Mouse (Mus musculus): Measurements from ENCODE around the gene Zfp661. TPM values are rescaled to one million over a fixed set of nuclear protein-coding genes. Genes with fewer than 3 reads are reported as not detected.

Gene Zfp661
- total RNA-seq, 2 experiments from 2014 or later, result 1.7 to 2.4 TPM

DNA sequence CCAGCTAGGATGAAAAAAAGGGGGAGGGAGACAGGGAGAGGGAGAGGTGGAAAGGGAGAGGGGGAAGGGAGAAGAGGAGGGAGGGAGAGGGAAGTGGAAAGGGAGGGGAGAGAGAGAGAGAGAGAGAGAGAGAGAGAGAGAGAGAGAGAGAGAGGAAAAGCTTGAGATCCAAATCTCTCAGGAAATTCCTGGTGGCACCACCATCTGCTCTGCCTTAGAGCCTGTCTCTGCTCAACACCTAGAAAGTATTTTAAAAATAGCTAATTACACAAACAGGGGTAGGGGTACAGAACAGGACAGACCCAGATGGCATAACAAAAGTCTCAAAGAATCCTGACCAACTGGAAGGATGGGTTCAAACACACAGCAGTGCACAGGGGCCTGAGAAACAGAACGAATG lies 36.4 kb downstream of the Zfp661 start:
- DNase-seq, result no peak

GRCm38 (mm10) chr2:127549711-127550110 lies 37.2 kb downstream of the Zfp661 start:
- no peak for DNase-seq

DNA sequence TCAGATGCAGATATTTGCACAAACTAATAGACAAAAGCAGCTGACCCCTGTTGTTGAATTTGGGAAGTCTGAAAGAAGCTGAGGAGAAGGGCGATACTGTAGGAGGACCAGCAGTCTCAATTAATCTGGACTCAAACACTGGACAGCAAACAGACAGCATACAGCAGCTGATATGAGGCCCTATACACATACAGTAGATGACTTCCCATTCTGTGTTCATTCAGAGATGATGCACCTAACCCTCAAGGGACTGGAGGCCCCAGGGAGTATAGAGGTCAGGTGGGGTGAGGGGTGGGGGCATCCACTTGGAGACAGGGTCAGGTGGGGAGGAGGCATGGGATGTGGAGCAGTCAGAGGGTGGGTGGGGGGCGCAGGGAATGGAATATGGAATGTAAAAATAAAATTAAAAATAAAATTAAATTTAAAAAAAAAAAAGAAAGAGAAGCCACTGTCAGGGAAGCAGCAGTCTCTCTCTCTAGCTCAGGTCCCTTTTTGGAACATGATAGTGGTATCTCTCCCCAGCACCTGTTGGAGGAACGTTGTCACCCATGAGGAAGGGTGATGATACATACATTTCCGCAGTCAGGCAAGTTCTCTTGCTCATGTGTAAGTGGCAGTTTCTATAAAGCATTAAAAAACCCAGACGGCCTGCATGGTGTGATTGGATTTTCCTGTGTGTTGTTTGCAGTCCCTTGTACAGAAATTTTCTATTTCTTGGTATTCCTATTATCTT lies 38.4 kb downstream of the Zfp661 start:
- no peak for DNase-seq

- DNase-seq, result no peak
Measured at GRCm38 (mm10) chr2:127541697-127542096, 45.2 kb downstream of the Zfp661 start.

DNA sequence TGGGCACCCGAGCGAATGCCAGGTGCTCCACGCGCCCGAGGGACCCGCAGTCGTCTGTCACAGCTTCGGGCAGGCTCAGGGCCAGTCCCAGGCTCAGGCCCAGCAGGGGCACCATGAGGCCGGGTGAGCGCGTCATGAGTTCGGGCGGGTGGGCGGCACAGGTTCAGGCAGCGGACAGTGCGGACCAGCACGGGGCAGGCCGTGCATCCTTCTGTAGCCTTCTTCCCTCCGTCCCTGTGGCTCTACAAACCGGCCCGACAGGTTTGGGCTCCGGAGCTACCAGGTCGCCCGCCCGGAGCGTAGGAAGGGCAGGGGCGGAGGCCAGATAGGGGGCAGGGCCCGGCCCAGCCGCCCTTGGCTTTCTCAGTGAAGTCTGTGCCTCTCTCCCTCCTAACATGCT lies 45.7 kb downstream of the Zfp661 start, which contains the start of gene Prom2:
TSS of gene Prom2 (minus strand) at position 283 of the 400 bp plus-strand sequence.
- DNase-seq, result no peak

DNA sequence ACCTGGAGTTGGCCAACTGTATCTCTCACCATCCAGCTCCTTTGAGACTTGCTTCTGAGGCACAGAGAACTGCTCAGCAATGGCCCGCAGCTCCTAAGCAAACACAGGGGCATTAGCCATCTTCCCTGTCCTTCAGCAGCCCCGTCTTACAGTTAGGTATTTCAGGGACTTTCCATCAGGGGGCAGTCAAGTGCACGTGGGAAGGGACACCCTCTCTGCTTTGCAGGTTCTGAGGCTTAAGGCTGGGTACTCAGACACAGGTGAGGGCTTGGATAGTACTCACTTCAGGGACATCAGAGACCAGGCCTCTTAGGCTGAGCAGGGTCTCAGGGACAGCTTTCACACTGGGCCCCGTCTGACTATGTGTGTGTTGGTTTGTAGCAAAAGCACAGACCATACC lies 47.4 kb downstream of the Zfp661 start:
- DNase-seq, result no peak

- no peak for DNase-seq
Measured at GRCm38 (mm10) chr2:127537548-127537947, 49.3 kb downstream of the Zfp661 start.

GRCm38 (mm10) chr2:127535363-127535762 lies 51.5 kb downstream of the Zfp661 start:
- DNase-seq, result no peak

GRCm38 (mm10) chr2:127532379-127532778 lies 54.5 kb downstream of the Zfp661 start:
- no peak for DNase-seq

GRCm38 (mm10) chr2:127531592-127531991 lies 55.3 kb downstream of the Zfp661 start:
- DNase-seq, result no peak

DNA sequence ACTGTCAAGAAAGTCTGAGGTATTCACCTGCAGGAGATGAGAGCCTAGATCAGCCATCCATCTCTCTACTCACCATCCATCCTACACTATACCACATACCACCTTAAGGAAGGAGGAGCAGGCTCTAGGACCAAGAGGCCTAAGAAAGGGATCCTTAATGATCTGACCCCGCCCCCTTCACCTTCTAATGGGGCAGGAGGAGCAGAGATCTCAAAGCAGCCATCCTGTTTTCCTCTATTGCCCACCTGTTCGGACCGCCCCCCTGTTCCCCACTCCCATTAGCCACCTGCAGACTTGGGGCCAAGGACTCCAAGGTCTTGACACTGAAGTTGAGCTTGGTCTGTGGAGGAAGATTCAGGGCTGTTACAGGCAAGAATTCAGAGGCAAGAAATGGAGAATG lies 56.5 kb downstream of the Zfp661 start:
- no peak for DNase-seq

DNA sequence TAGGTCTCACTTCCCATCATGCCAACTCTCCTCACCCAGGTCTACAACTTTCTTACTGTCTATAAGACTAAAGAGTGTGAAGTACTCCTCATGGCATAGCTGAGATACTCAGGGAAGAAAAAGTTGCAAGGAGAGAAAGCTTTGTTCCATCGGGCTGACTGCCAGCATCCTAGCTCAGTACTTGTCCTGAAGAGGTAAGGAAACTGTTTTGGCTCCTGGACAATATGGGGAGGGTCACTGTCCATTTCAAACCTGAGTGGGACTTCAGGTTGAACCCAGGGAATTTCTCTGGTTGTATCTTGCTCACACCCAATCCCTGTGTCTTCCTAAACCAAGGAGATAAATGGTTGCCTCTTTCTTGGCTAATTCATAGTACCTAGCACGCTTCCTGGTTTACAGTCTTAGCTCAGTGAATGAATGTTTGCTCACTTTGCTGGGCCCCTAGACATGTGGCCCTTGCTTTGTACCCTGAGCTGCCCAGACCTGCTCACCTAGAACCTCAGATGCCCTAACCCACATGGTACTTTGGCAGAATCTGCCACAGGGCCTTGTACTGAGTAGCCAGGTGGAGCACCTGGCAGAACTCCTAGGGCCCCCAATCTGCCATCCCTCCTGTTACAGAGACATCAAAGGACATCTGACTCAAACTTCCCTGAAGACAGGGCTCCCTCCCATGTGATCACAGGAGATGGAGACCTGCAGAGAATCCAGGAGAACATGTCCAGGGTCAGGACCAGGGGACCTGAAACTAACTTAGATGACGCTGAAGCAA lies 61.7 kb downstream of the Zfp661 start:
- no peak for DNase-seq

Other genes with a start within 250 kb of the Zfp661 start
- gene Astl, start 248.5 kb downstream of the Zfp661 start, total RNA-seq (2021), result under 1 TPM in 1 of 2 experiments, not detected in 1; 0.16 TPM
- gene Adra2b, start 223.9 kb downstream of the Zfp661 start, total RNA-seq (2021), result 1 to 10 TPM; 1.4 to 1.8 TPM
- under 1 TPM; 0.09 TPM for gene Gpat2, start 161.9 kb downstream of the Zfp661 start, total RNA-seq (2021)
- 10 to 100 TPM; 10.1 to 12.4 TPM for gene Fahd2a, start 142.5 kb downstream of the Zfp661 start, total RNA-seq (2021)
- under 1 TPM; 0.49 to 0.59 TPM for gene Kcnip3, start 65.0 kb downstream of the Zfp661 start, total RNA-seq (2021)
- not detected for gene Prom2, start 45.6 kb downstream of the Zfp661 start, total RNA-seq (2021)
- 10 to 100 TPM; 89.6 to 96.3 TPM for gene Mrps5, start 128 bp upstream of the Zfp661 start, total RNA-seq (2021)
- gene Mal, start 69.6 kb upstream of the Zfp661 start, total RNA-seq (2021), result 10 to 100 TPM; 14.7 to 24.5 TPM
- 1 to 10 TPM; 6.3 to 7.2 TPM for gene Mall, start 142.8 kb upstream of the Zfp661 start, total RNA-seq (2021)
- gene Nphp1, start 201.8 kb upstream of the Zfp661 start, total RNA-seq (2021), result 10 to 100 TPM; 12.9 to 14.1 TPM
- gene Mtln, start 205.4 kb upstream of the Zfp661 start, total RNA-seq (2021), result 10 to 100 TPM; 64.1 to 80.2 TPM
- 1 to 10 TPM; 3.7 to 5.1 TPM for gene Bub1, start 244.8 kb upstream of the Zfp661 start, total RNA-seq (2021)

All from gastrocnemius, postnatal 10 days (tissue).